Mouse (Mus musculus): ENCODE data around the gene Itga7.
A peak's percentile ranks its signal among the peaks of the same experiment; 100 is the strongest.

The Itga7 gene

GRCm38 (mm10) chr10:128912268-128912667 is 21.4 kb upstream of the Itga7 start:
- no peak for DNase-seq (ENCODE audit: low spot score)

DNA sequence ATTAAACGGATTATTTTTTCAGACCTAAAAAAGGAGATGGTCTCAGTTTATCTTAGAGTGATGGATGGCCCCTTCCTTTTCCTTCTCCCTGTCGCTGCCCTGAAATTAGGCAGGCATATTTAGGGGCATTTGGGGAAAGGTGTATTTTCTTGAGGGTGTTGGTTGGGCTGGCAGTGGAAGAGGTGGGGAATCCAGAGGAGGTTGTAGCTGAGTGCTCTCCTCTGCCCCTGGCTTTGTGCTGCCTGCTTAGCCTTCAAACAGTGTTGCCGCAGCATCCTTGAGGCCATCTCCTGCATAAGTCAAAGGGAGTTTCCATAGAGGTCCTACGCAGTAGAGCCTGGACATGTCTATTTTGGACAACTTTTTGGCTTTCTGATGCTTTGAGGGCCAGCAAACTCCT is 20.8 kb upstream of the Itga7 start:
- DNase-seq (ENCODE audit: low spot score) = no peak

GRCm38 (mm10) chr10:128913219-128913618 is 20.4 kb upstream of the Itga7 start:
- peak; percentile 84 for DNase-seq (ENCODE audit: low spot score)

GRCm38 (mm10) chr10:128913696-128914095 is 19.9 kb upstream of the Itga7 start:
- no peak for DNase-seq (ENCODE audit: low spot score)

DNA sequence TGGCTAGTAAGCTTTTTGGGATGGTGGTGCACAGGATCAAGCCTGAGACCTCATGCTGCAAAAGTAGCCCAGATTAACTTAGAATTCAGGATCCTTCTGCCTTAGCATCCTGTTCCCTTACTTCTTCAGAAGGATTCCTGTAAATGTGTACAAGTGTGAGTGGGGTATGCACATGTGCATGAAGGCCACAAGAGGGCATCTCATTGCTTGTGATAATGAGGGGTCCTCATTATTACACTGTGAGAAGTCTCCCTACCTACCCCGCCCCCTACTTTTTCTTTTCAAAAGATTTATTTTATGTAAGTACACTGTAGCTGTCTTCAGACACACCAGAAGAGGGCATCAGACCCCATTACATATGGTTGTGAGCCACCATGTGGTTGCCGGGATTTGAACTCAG is 18.1 kb upstream of the Itga7 start:
- DNase-seq (ENCODE audit: low spot score) = no peak

DNA sequence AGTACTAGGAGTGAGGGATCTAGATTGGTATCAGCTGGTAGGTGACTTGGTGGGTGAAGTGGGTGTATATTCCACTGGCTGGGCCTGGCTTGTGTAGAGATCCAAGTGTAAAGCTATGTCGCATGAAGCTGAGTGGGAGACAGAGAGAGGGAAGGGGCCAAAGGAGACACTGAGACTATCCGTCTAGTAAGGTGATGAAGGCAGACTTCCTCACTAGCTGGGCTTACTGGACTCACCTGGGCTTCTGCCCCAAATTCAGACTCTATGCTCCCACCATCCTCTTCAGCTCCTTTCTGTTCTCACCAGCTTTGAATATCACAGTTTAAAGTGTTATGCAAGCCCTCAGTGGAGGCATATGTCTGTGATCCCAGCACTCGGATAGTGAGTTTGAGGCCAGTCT is 17.0 kb upstream of the Itga7 start:
- DNase-seq (ENCODE audit: low spot score) = no peak

GRCm38 (mm10) chr10:128917400-128917799 is 16.2 kb upstream of the Itga7 start:
- no peak for DNase-seq (ENCODE audit: low spot score)

DNA sequence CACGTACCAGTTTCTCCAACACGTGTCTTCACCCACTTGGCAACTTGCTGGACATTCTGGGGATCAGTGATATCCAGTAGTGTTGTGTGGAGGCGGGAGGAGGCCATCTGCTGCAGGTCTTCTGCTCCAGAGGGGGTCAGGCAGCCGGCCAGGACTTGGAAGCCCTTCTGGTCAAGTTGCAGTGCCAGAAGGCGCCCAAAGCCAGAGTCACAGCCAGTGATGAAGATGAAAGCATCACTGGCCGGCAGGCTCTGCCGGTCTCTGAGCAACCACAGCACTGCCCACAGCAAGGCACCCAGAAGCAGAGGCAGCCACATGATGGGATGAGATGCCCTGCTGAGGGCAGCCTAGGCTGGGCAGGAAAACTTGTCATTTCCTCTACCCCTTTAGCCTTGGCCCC is 15.4 kb upstream of the Itga7 start:
- DNase-seq (ENCODE audit: low spot score) = no peak

DNA sequence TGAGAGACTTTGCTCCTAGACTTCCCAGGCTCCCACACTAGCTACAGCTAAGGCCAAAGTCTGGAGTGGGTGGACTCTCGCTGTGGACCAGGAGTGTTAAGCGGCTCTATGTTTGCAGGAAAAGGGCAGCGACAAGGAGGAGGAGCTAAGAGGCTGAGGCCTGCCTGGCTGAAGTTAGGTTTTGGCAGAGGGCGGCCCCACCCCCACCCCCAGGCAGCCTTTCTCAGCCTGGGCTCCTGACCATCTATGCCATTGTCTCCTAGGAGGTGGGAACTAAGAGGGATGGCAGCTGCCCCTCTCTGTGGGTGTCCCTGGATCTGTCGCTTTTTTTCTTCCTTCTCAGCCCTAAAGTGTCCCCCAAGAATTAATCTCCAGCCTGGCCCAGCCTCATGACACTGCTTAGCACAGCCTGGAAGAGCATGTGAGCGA is 14.4 kb upstream of the Itga7 start:
- no peak for DNase-seq (ENCODE audit: low spot score)

DNA sequence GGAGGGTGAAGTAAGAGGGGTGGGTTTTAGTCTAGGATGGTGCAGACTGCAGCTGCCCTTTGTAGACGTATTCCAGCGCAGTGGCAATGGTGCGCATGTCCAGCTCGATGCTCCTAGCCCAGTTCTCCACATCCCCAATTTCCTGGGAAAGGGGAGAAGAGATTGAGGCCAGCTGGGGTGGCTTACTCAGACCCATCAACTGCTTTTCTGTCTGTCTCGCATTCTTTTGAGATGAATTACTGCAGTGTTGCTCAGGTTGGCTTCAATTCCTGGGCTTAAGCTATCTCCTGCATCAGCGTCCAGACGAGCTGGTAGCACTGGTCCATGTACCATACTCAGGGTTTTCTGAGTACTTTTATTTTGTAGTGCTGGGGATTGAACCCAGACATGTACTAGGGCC is 13.7 kb upstream of the Itga7 start:
- no peak for DNase-seq (ENCODE audit: low spot score)

DNA sequence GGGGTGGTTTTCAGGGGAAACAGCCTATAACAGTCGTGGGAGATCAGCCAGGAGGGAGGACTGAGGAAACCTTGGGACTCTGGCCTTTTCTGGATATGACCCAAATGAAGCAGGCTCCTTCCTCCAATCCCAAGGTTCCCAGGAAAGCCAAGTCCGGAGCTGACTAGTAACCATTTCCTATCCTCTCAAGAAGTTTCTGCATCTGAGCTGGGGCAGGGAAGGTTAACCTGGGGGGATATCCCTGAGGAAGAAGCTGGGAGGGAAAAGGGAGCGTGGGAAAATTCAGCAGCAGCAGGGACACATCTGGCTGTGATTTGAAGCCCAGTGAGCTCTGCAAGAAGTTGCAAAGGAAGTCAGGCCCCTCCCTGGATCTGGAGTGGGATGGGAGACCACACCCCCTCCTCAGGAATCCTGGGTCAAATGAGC is 12.9 kb upstream of the Itga7 start:
- DNase-seq (ENCODE audit: low spot score) = no peak

GRCm38 (mm10) chr10:128921251-128921650 is 12.4 kb upstream of the Itga7 start:
- DNase-seq (ENCODE audit: low spot score) = no peak

- no peak for DNase-seq (ENCODE audit: low spot score)
Measured at GRCm38 (mm10) chr10:128921883-128922821, 11.5 kb upstream of the Itga7 start.

- no peak for DNase-seq (ENCODE audit: low spot score)
Measured at GRCm38 (mm10) chr10:128922822-128923012, 10.9 kb upstream of the Itga7 start, which contains the start of gene Rdh5. Gene Rdh5, minus strand, starts transcription at chr10:128922888.

DNA sequence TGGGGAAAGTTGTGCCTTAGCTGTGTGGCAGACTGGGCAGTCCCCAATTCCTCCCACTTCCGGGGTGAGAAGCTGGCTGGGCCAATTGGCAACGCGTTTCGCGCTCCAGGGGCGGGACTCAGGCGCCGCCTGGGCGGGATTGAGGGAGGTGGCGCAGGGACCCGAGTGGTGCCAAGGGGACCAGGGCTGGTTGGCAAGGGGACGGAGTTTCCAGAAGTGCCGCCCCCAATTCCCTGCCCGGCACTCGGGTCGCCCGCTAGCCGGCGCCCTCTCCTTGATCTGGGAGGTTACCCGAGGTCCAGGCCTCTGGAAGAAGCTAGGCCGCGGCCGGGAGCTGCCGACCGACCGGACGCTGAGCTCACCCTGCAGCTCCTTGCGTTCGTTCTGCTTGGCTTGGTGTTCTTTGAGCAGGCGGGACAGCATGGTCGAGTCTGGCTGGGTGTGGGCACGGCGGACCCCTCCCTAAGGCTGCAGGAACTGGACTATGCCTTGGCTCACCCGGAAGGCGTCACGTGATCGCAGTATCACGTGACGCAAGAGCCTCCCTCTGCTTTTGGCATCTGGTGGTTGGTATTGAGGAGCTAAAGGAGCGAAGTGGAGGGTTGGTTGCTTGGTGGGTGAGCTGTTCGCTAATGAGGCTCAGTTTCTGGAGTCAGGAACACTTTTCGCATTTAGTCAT is 10.5 kb upstream of the Itga7 start:
- DNase-seq (ENCODE audit: low spot score) = peak; percentile 90

GRCm38 (mm10) chr10:128923935-128924334 is 9.7 kb upstream of the Itga7 start, which contains the start of gene Bloc1s1:
Gene Bloc1s1, minus strand, starts transcription at chr10:128924035.
- no peak for DNase-seq (ENCODE audit: low spot score)

GRCm38 (mm10) chr10:128928356-128928755 is 5.3 kb upstream of the Itga7 start:
- no peak for DNase-seq (ENCODE audit: low spot score)

DNA sequence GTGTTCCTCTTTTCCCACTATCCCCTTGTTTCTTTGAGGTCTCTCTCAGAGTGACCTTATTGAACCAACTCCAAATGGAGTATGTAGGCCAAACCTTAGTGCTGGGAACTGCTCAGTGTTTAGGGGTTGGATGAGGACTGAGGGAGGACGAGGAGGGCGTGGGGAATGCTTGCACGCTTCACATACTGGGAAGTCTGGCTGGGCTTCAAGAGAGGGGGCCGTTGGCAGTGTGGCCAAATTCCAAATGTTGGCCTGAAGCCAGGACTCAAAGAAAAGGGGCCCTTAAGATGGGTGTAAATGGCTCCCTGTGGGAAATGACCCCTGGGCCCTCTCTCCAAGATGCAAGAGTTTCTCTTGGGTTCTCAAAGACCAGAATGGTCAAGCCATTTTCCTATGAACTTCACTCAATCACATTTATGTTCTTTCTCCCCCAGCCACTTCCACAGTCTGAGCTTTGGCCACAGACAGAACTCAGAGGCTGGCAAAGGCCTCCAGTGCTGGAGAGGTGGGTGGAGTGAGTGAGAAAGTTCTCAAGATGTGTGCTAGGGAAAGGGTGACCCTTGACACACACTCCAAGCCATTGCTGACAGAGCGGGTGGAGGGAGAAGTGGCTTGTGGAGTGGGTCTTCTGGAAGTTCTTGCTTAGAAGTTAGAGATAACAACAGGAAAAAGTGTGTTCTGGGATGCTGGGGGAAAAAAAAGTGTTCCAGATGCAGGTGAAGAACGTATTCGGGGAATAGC is 3.8 kb upstream of the Itga7 start:
- no peak for DNase-seq (ENCODE audit: low spot score)

DNA sequence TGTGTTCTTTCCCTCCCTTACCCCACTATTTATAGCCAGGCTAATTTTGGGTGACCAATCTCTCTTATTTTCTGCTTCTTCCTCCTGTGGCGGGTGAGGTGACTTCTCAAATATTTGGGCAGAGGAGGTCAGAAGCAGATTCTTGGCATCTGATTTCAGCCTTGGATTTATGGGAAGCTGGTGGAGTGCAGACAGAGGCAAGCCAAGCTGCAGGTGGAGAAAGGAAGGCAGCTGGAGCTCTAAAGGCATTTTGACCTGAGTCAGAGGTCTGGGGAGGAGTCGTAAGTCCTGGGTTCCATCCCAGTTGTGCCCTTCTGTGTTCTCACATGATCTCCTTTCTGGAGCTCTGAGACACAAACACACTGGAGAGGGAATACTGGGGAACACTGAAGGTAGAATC is 2.2 kb upstream of the Itga7 start:
- no peak for DNase-seq (ENCODE audit: low spot score)

GRCm38 (mm10) chr10:128933976-128934721 is 531 bp downstream of the Itga7 start:
- no peak for DNase-seq (ENCODE audit: low spot score)

GRCm38 (mm10) chr10:128934997-128935787 is 1.6 kb downstream of the Itga7 start:
- no peak for DNase-seq (ENCODE audit: low spot score)
